Mouse (Mus musculus) liver, embryonic 14.5 days (tissue): ENCODE data around the gene Hbb-bh1. TPM values are rescaled to one million over a fixed set of nuclear protein-coding genes. Genes with fewer than 3 reads are reported as not detected.
A peak's percentile ranks its signal among the peaks of the same experiment; 100 is the strongest.
"Not testable (repeated sequence)": the region's sequence is repeated elsewhere in the genome, so short reads cannot be mapped to it uniquely, and the experiment has no call there.

Source experiments
- ATAC-seq: fragments of 200-750 bp; cut with Nextera tagmentation; 2 replicates; pipeline ENCODE4 v1.8.0; 2017; ENCODE audit warnings: moderate number of reproducible peaks, mild to moderate bottlenecking, moderate library complexity; ENCODE audit not compliant: insufficient read depth
- DNase-seq, 3 experiments: peaks; one replicate each; pipeline ENCODE4 v3.0.0-alpha.2; 2012 to 2013; ENCODE audit warnings: low read depth in 3 of 3, low spot score in 3 of 3
- H3K27ac ChIP-seq: fragments of 300-500 bp; sonication (generic); 2 replicates; pipeline ENCODE4 v1.5.1; 2014; ENCODE audit warnings: moderate library complexity, mild to moderate bottlenecking, control low read depth, inconsistent platforms
- H3K27me3 ChIP-seq: fragments of 300-500 bp; sonication (generic); 2 replicates; pipeline ENCODE4 v1.6.1; 2014; ENCODE audit warnings: mild to moderate bottlenecking, low read length, moderate library complexity; ENCODE audit not compliant: control insufficient read depth, insufficient read depth
- H3K36me3 ChIP-seq: fragments of 300-500 bp; sonication (generic); replicated peaks from 2 replicates; pipeline ENCODE4 v1.6.1; 2014; ENCODE audit warnings: low read depth; ENCODE audit not compliant: control insufficient read depth, insufficient read depth
- H3K4me1 ChIP-seq, 2 experiments: fragments of 200-500 bp in 1 of 2; fragments of 300-500 bp in 1 of 2; sonication (generic) in 1 of 2; replicated peaks; 2 replicates each; pipeline ENCODE4 v1.6.1; 2012 to 2014; ENCODE audit warnings: antibody characterized with exemption in 1 of 2, inconsistent platforms in 1 of 2, low read length in 1 of 2; ENCODE audit not compliant: control insufficient read depth in 2 of 2, insufficient read depth in 2 of 2
- H3K4me2 ChIP-seq: fragments of 300-500 bp; sonication (generic); 2 replicates; pipeline ENCODE4 v1.6.1; 2014; ENCODE audit warnings: low read depth, mild to moderate bottlenecking, control low read depth, moderate library complexity
- H3K4me3 ChIP-seq, 2 experiments: fragments of 200-500 bp in 1 of 2; fragments of 300-500 bp in 1 of 2; sonication (generic) in 1 of 2; 2 replicates each; pipeline ENCODE4 v1.5.1; 2012 to 2014; ENCODE audit warnings: low read depth in 2 of 2, low read length in 2 of 2, mild to moderate bottlenecking in 2 of 2, control low read depth in 1 of 2, inconsistent platforms in 1 of 2, moderate library complexity in 1 of 2; ENCODE audit not compliant: insufficient read depth in 1 of 2
- H3K9ac ChIP-seq: fragments of 300-500 bp; sonication (generic); replicated peaks from 2 replicates; pipeline ENCODE4 v1.6.1; 2014; ENCODE audit warnings: mild to moderate bottlenecking, control low read depth, moderate library complexity
- H3K9me3 ChIP-seq: fragments of 300-500 bp; sonication (generic); 2 replicates; pipeline ENCODE4 v1.6.1; 2016; ENCODE audit warnings: low read length, mixed read lengths; ENCODE audit not compliant: control insufficient read depth
- CTCF ChIP-seq: IDR thresholded peaks from 2 replicates; pipeline ENCODE4 v1.5.1; 2016; ENCODE audit warnings: antibody characterized with exemption, low read depth, control low read depth
- EP300 ChIP-seq: IDR thresholded peaks from 2 replicates; pipeline ENCODE4 v1.6.1; 2016; ENCODE audit warnings: antibody characterized with exemption, low read depth
- WGBS: fragments of 180-500 bp; shearing (Covaris S2); extraction: QIAGEN DNeasy Blood & Tissue Kit; methylation state at CpG from one replicate; pipeline ENCODE4 v1.1.7; 2014; ENCODE audit not compliant: insufficient replicate concordance; 5-methylcytosine and 5-hydroxymethylcytosine counted together
- polyA plus RNA-seq, 2 experiments: library from polyadenylated mRNA; depleted of rRNA in 1 of 2; stranded (reverse) in 1 of 2; unstranded in 1 of 2; fragments of >200 nt; fragmentation: Nextera tagmentation in 1 of 2; extraction: Ambion mirVana in 1 of 2; gene quantifications; 2 replicates each; pipeline versions ENCODE4 v1.2.1 to v1.2.3; 2012 to 2014

Hbb-bh1 gene
- polyA plus RNA-seq, 2 experiments: 146 to 155 TPM

- H3K9ac ChIP-seq: peak overlapping the region; percentile 36
- ATAC-seq: no peak
- H3K4me3 ChIP-seq: peak overlapping the region; percentile 5 to 32; a peak in 2 of 4 replicates
These were observed 33.8 kb downstream of the Hbb-bh1 start for GRCm38 (mm10) chr7:103808971-103809800.

DNA sequence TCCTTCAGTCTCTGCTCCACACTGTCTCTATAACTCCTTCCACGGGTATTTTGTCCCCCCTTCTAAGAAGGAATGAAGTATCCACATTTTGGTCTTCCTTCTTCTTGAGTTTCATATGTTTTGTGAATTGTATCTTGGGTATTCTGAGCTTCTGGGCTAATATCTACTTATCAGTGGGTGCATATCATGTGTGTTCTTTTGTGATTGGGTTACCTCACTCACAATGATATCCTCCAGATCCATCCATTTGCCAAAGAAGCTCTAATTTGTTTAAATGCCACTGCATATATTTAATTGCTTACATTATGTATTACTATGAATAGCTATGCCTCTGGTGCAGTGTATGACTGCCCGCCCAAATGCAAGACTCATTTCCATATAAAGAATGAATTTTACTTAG is 34.8 kb downstream of the Hbb-bh1 start:
- peak; percentile 65 for TF ChIP-seq EP300
- H3K9ac ChIP-seq: peak overlapping the region; percentile 38
- H3K4me2 ChIP-seq: peak overlapping the region; percentile 40
- H3K4me3 ChIP-seq, ATAC-seq, H3K27me3 ChIP-seq, DNase-seq, H3K9me3 ChIP-seq, H3K36me3 ChIP-seq: not testable (repeated sequence)
- WGBS: 30% methylated on average over 2 of the region's 2 CpGs
- peaks cover 18 to 24% of the 10 kb centered on the region in 2 experiments for H3K4me1 ChIP-seq
- H3K27ac ChIP-seq: peak overlapping the region; percentile 94

More at GRCm38 (mm10) chr7:103808971-103809800, 33.8 kb downstream of the Hbb-bh1 start:
- H3K9me3 ChIP-seq: no peaks in the 10 kb centered on the region
- peak; percentile 77 to 88 (median 79) for DNase-seq
- no peak for TF ChIP-seq CTCF
- TF ChIP-seq EP300: peak; percentile 95
- 5% methylated on average over 5 of the region's 5 CpGs for whole genome bisulfite sequencing
- no peaks in the 10 kb centered on the region for H3K27me3 ChIP-seq
- H3K4me1 ChIP-seq: peaks cover 18 to 24% of the 10 kb centered on the region in 2 experiments
- H3K27ac ChIP-seq: peak overlapping the region; percentile 94
- no peaks in the 10 kb centered on the region; the same call in 1 of the 2 replicates for H3K36me3 ChIP-seq
- peak overlapping the region; percentile 50 for H3K4me2 ChIP-seq

GRCm38 (mm10) chr7:103806856-103807255 is 36.1 kb downstream of the Hbb-bh1 start:
- peaks cover 18 to 24% of the 10 kb centered on the region in 2 experiments for H3K4me1 ChIP-seq
- TF ChIP-seq CTCF: peak; percentile 82
- TF ChIP-seq EP300: no peak
- no peaks in the 10 kb centered on the region for H3K9me3 ChIP-seq
- peak in 1 of 3 experiments; percentile 74 for DNase-seq
- peak overlapping the region; percentile 76 for H3K27ac ChIP-seq
- peak overlapping the region; percentile 28 for H3K9ac ChIP-seq
- ATAC-seq: no peak
- H3K4me3 ChIP-seq: no peak overlapping the region
- H3K4me2 ChIP-seq: no peak overlapping the region
- no peaks in the 10 kb centered on the region for H3K27me3 ChIP-seq
- WGBS: 59% methylated on average over 1 of the region's 1 CpGs
- H3K36me3 ChIP-seq: no peaks in the 10 kb centered on the region; the same call in 1 of the 2 replicates

DNA sequence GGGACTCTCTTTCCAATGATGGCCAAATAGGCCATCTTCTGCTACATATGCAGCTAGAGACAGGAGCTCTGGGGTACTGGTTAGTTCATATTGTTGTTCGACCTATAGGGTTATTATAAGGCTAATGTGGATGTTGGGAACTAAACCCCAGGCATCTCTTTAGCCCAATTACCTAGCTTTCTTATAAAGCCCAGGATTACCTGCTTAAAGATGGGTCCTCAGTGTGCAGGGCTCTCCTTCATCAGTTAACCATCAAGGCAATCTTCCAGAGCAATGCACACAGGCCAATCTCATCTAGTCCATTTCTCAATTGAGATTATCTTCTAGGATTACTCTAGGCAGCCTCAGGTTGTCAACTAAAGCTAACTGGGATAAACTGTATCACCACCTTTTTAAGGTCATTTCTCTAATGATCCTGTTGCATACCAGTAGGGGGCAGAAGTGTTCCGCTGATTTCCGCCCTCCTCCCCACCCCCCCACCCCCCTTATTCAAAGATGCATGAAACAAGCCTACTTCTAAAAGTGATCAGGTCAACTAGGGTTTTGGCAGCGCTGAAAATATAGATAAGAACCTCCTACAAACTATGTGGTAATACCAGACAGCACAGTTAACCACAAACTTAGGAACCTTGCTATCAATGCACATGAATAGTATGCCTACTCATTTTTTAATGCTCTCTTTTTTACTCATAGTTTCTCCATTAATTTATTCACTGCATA is 50.1 kb downstream of the Hbb-bh1 start:
- WGBS: 7% methylated on average over 4 of the region's 4 CpGs
- no peak overlapping the region; the same call in 1 of the 2 replicates for H3K9ac ChIP-seq
- no peaks in the 10 kb centered on the region for H3K36me3 ChIP-seq
- no peak overlapping the region for H3K4me3 ChIP-seq
- H3K4me1 ChIP-seq: peaks cover 0 to 6% of the 10 kb centered on the region in 2 experiments; a peak in 2 of 4 replicates
- H3K27ac ChIP-seq: no peak overlapping the region
- H3K9me3 ChIP-seq: no peaks in the 10 kb centered on the region
- peak in 1 of 3 experiments; percentile 73 for DNase-seq
- TF ChIP-seq EP300: peak; percentile 76
- TF ChIP-seq CTCF: peak; percentile 55; the same call in 1 of the 2 replicates
- ATAC-seq: peak; percentile 91
- no peak overlapping the region for H3K4me2 ChIP-seq
- H3K27me3 ChIP-seq: no peaks in the 10 kb centered on the region

DNA sequence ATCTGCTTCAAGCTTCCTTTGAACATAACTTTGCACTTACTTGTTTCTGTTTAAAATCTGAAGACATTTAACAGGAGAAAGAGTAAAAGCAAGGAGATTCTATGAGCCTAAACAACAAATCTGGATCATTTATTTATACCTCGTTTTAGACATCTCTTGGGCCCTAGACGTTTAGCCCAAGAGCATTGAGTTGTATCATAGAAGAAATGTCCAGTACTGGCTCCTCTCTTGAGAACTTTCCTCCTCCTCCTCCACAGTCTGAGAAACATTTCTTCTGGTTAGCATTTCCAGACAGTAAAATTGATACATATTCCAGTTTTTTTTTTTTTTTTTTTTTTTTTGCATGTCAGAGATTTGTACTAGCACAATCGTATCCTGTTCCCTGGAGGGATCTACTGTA is 51.2 kb downstream of the Hbb-bh1 start, which contains the start of gene Olfr67:
Gene Olfr67, minus strand, starts transcription at position 101 of the 400 bp plus-strand sequence.
- peaks cover 0 to 6% of the 10 kb centered on the region in 2 experiments; a peak in 2 of 4 replicates for H3K4me1 ChIP-seq
- ATAC-seq (no peak), DNase-seq (no peak)
- no peak for TF ChIP-seq EP300
- no peak for TF ChIP-seq CTCF
- H3K4me3 ChIP-seq: no peak within 1 kb of the TSS
- H3K9ac ChIP-seq: no peak within 1 kb of the TSS; the same call in 1 of the 2 replicates
- no peak within 1 kb of the TSS for H3K27ac ChIP-seq
- H3K36me3 ChIP-seq: no peaks in the 10 kb centered on the region
- 62% methylated on average over 3 of the region's 3 CpGs for WGBS
- H3K4me2 ChIP-seq: no peak within 1 kb of the TSS
- H3K9me3 ChIP-seq: no peaks in the 10 kb centered on the region
- H3K27me3 ChIP-seq: no peaks in the 10 kb centered on the region

Other genes starting within 250 kb of the Hbb-bh1 start
Only the 30 nearest of the 32 such genes appear.
- gene Olfr620, start 230.6 kb downstream of the Hbb-bh1 start, polyA plus RNA-seq (2012; rRNA removed): not detected in 2 replicates
- gene Olfr620, start 230.6 kb downstream of the Hbb-bh1 start, polyA plus RNA-seq (2014; fragmentation: Nextera tagmentation; extraction: Ambion mirVana): not detected in 2 replicates
- gene Olfr622, start 200.5 kb downstream of the Hbb-bh1 start, polyA plus RNA-seq (2012; rRNA removed): not detected in 2 replicates
- gene Olfr622, start 200.5 kb downstream of the Hbb-bh1 start, polyA plus RNA-seq (2014; fragmentation: Nextera tagmentation; extraction: Ambion mirVana): not detected in 2 replicates
- gene Olfr623, start 179.5 kb downstream of the Hbb-bh1 start, polyA plus RNA-seq (2012; rRNA removed): not detected in 2 replicates
- not detected in 2 replicates for gene Olfr623, start 179.5 kb downstream of the Hbb-bh1 start, polyA plus RNA-seq (2014; fragmentation: Nextera tagmentation; extraction: Ambion mirVana)
- 0.01 TPM in 2 replicates for gene Olfr624, start 172.0 kb downstream of the Hbb-bh1 start, polyA plus RNA-seq (2012; rRNA removed)
- not detected in 2 replicates for gene Olfr624, start 172.0 kb downstream of the Hbb-bh1 start, polyA plus RNA-seq (2014; fragmentation: Nextera tagmentation; extraction: Ambion mirVana)
- not detected in 2 replicates for gene Olfr625-ps1, start 160.4 kb downstream of the Hbb-bh1 start, polyA plus RNA-seq (2012; rRNA removed)
- gene Olfr625-ps1, start 160.4 kb downstream of the Hbb-bh1 start, polyA plus RNA-seq (2014; fragmentation: Nextera tagmentation; extraction: Ambion mirVana): not detected in 2 replicates
- gene Olfr243, start 128.5 kb downstream of the Hbb-bh1 start, polyA plus RNA-seq (2012; rRNA removed): not detected in 2 replicates
- not detected in 2 replicates for gene Olfr243, start 128.5 kb downstream of the Hbb-bh1 start, polyA plus RNA-seq (2014; fragmentation: Nextera tagmentation; extraction: Ambion mirVana)
- gene Olfr628, start 112.8 kb downstream of the Hbb-bh1 start, polyA plus RNA-seq (2012; rRNA removed): not detected in 2 replicates
- not detected in 2 replicates for gene Olfr628, start 112.8 kb downstream of the Hbb-bh1 start, polyA plus RNA-seq (2014; fragmentation: Nextera tagmentation; extraction: Ambion mirVana)
- 0.08 TPM in 1 of 2 replicates, not detected in the other for gene Olfr629, start 98.2 kb downstream of the Hbb-bh1 start, polyA plus RNA-seq (2012; rRNA removed)
- gene Olfr629, start 98.2 kb downstream of the Hbb-bh1 start, polyA plus RNA-seq (2014; fragmentation: Nextera tagmentation; extraction: Ambion mirVana): 0.18 and 0.22 TPM in 2 replicates
- 0.03 TPM in 2 replicates for gene Olfr630, start 85.8 kb downstream of the Hbb-bh1 start, polyA plus RNA-seq (2012; rRNA removed)
- gene Olfr630, start 85.8 kb downstream of the Hbb-bh1 start, polyA plus RNA-seq (2014; fragmentation: Nextera tagmentation; extraction: Ambion mirVana): not detected in 2 replicates
- 0.01 TPM in 1 of 2 replicates, not detected in the other for gene Olfr69, start 71.6 kb downstream of the Hbb-bh1 start, polyA plus RNA-seq (2012; rRNA removed)
- gene Olfr69, start 71.6 kb downstream of the Hbb-bh1 start, polyA plus RNA-seq (2014; fragmentation: Nextera tagmentation; extraction: Ambion mirVana): not detected in 2 replicates
- gene Olfr68, start 63.5 kb downstream of the Hbb-bh1 start, polyA plus RNA-seq (2012; rRNA removed): 0.02 and 0.10 TPM in 2 replicates
- 0.08 TPM in 1 of 2 replicates, not detected in the other for gene Olfr68, start 63.5 kb downstream of the Hbb-bh1 start, polyA plus RNA-seq (2014; fragmentation: Nextera tagmentation; extraction: Ambion mirVana)
- 0.02 TPM in 1 of 2 replicates, not detected in the other for gene Olfr67, start 51.3 kb downstream of the Hbb-bh1 start, polyA plus RNA-seq (2012; rRNA removed)
- not detected in 2 replicates for gene Olfr67, start 51.3 kb downstream of the Hbb-bh1 start, polyA plus RNA-seq (2014; fragmentation: Nextera tagmentation; extraction: Ambion mirVana)
- gene Hbb-bt, start 29.2 kb downstream of the Hbb-bh1 start, polyA plus RNA-seq (2012; rRNA removed): 57,913 and 74,220 TPM in 2 replicates
- 62,702 and 66,320 TPM in 2 replicates for gene Hbb-bt, start 29.2 kb downstream of the Hbb-bh1 start, polyA plus RNA-seq (2014; fragmentation: Nextera tagmentation; extraction: Ambion mirVana)
- gene Hbb-bs, start 15.1 kb downstream of the Hbb-bh1 start, polyA plus RNA-seq (2012; rRNA removed): 195,474 and 209,901 TPM in 2 replicates
- 126,713 and 131,477 TPM in 2 replicates for gene Hbb-bs, start 15.1 kb downstream of the Hbb-bh1 start, polyA plus RNA-seq (2014; fragmentation: Nextera tagmentation; extraction: Ambion mirVana)
- gene Hbb-bh2, start 2.6 kb downstream of the Hbb-bh1 start, polyA plus RNA-seq (2012; rRNA removed): 0.19 and 0.36 TPM in 2 replicates
- gene Hbb-bh2, start 2.6 kb downstream of the Hbb-bh1 start, polyA plus RNA-seq (2014; fragmentation: Nextera tagmentation; extraction: Ambion mirVana): not detected in 2 replicates
- 361 and 394 TPM in 2 replicates for gene Hbb-y, start 10.1 kb upstream of the Hbb-bh1 start, polyA plus RNA-seq (2012; rRNA removed)
- gene Hbb-y, start 10.1 kb upstream of the Hbb-bh1 start, polyA plus RNA-seq (2014; fragmentation: Nextera tagmentation; extraction: Ambion mirVana): 543 and 665 TPM in 2 replicates
- gene Olfr66, start 43.1 kb upstream of the Hbb-bh1 start, polyA plus RNA-seq (2012; rRNA removed): 0.03 TPM in 1 of 2 replicates, not detected in the other
- not detected in 2 replicates for gene Olfr66, start 43.1 kb upstream of the Hbb-bh1 start, polyA plus RNA-seq (2014; fragmentation: Nextera tagmentation; extraction: Ambion mirVana)
- under 0.01 TPM in 1 of 2 replicates, not detected in the other for gene Olfr64, start 51.3 kb upstream of the Hbb-bh1 start, polyA plus RNA-seq (2012; rRNA removed)
- not detected in 2 replicates for gene Olfr64, start 51.3 kb upstream of the Hbb-bh1 start, polyA plus RNA-seq (2014; fragmentation: Nextera tagmentation; extraction: Ambion mirVana)
- not detected in 2 replicates for gene Olfr65, start 60.3 kb upstream of the Hbb-bh1 start, polyA plus RNA-seq (2012; rRNA removed)
- not detected in 2 replicates for gene Olfr65, start 60.3 kb upstream of the Hbb-bh1 start, polyA plus RNA-seq (2014; fragmentation: Nextera tagmentation; extraction: Ambion mirVana)
- 0.84 and 0.95 TPM in 2 replicates for gene Olfr631, start 85.7 kb upstream of the Hbb-bh1 start, polyA plus RNA-seq (2012; rRNA removed)
- 0.19 and 0.24 TPM in 2 replicates for gene Olfr631, start 85.7 kb upstream of the Hbb-bh1 start, polyA plus RNA-seq (2014; fragmentation: Nextera tagmentation; extraction: Ambion mirVana)
- 1.9 and 2.2 TPM in 2 replicates for gene Olfr632, start 91.2 kb upstream of the Hbb-bh1 start, polyA plus RNA-seq (2012; rRNA removed)
- 0.52 and 0.69 TPM in 2 replicates for gene Olfr632, start 91.2 kb upstream of the Hbb-bh1 start, polyA plus RNA-seq (2014; fragmentation: Nextera tagmentation; extraction: Ambion mirVana)
- 0.04 and 0.06 TPM in 2 replicates for gene Olfr633, start 101.3 kb upstream of the Hbb-bh1 start, polyA plus RNA-seq (2012; rRNA removed)
- not detected in 2 replicates for gene Olfr633, start 101.3 kb upstream of the Hbb-bh1 start, polyA plus RNA-seq (2014; fragmentation: Nextera tagmentation; extraction: Ambion mirVana)
- gene Olfr635, start 128.0 kb upstream of the Hbb-bh1 start, polyA plus RNA-seq (2012; rRNA removed): 0.02 and 0.03 TPM in 2 replicates
- gene Olfr635, start 128.0 kb upstream of the Hbb-bh1 start, polyA plus RNA-seq (2014; fragmentation: Nextera tagmentation; extraction: Ambion mirVana): not detected in 2 replicates
- gene Olfr638, start 155.6 kb upstream of the Hbb-bh1 start, polyA plus RNA-seq (2012; rRNA removed): 0.06 and 0.18 TPM in 2 replicates
- not detected in 2 replicates for gene Olfr638, start 155.6 kb upstream of the Hbb-bh1 start, polyA plus RNA-seq (2014; fragmentation: Nextera tagmentation; extraction: Ambion mirVana)
- not detected in 2 replicates for gene Olfr639, start 174.1 kb upstream of the Hbb-bh1 start, polyA plus RNA-seq (2012; rRNA removed)
- 0.03 TPM in 1 of 2 replicates, not detected in the other for gene Olfr639, start 174.1 kb upstream of the Hbb-bh1 start, polyA plus RNA-seq (2014; fragmentation: Nextera tagmentation; extraction: Ambion mirVana)
- gene Olfr640, start 182.4 kb upstream of the Hbb-bh1 start, polyA plus RNA-seq (2012; rRNA removed): not detected in 2 replicates
- gene Olfr640, start 182.4 kb upstream of the Hbb-bh1 start, polyA plus RNA-seq (2014; fragmentation: Nextera tagmentation; extraction: Ambion mirVana): not detected in 2 replicates
- gene Olfr641, start 192.3 kb upstream of the Hbb-bh1 start, polyA plus RNA-seq (2012; rRNA removed): not detected in 2 replicates
- gene Olfr641, start 192.3 kb upstream of the Hbb-bh1 start, polyA plus RNA-seq (2014; fragmentation: Nextera tagmentation; extraction: Ambion mirVana): not detected in 2 replicates
- not detected in 2 replicates for gene Olfr642, start 209.5 kb upstream of the Hbb-bh1 start, polyA plus RNA-seq (2012; rRNA removed)
- not detected in 2 replicates for gene Olfr642, start 209.5 kb upstream of the Hbb-bh1 start, polyA plus RNA-seq (2014; fragmentation: Nextera tagmentation; extraction: Ambion mirVana)
- not detected in 2 replicates for gene 4930516K23Rik, start 218.3 kb upstream of the Hbb-bh1 start, polyA plus RNA-seq (2012; rRNA removed)
- gene 4930516K23Rik, start 218.3 kb upstream of the Hbb-bh1 start, polyA plus RNA-seq (2014; fragmentation: Nextera tagmentation; extraction: Ambion mirVana): not detected in 2 replicates
- gene Olfr644, start 228.7 kb upstream of the Hbb-bh1 start, polyA plus RNA-seq (2012; rRNA removed): not detected in 2 replicates
- gene Olfr644, start 228.7 kb upstream of the Hbb-bh1 start, polyA plus RNA-seq (2014; fragmentation: Nextera tagmentation; extraction: Ambion mirVana): not detected in 2 replicates